Mouse (Mus musculus) macrophage (primary cell): ENCODE data around the gene Alox5. TPM values are rescaled to one million over a fixed set of nuclear protein-coding genes. Genes with fewer than 3 reads are reported as not detected.

ENCODE experiments used
- H3K27ac ChIP-seq: fragments of 350-480 bp; formaldehyde crosslinking; 2 replicates; pipeline ENCODE4 v1.9.0; 2021
- H3K36me3 ChIP-seq: fragments of 350-480 bp; formaldehyde crosslinking; 2 replicates; pipeline ENCODE4 v1.9.0; 2021; ENCODE audit errors: inconsistent target
- H3K4me3 ChIP-seq: fragments of 350-480 bp; formaldehyde crosslinking; 2 replicates; pipeline ENCODE4 v1.9.0; 2021; ENCODE audit errors: inconsistent target
- H3K79me2 ChIP-seq: fragments of 350-480 bp; formaldehyde crosslinking; 2 replicates; pipeline ENCODE4 v1.9.0; 2021; ENCODE audit errors: inconsistent target
- WGBS: methylation state at CpG from one replicate; pipeline ENCODE4 v1.1.7; 2026; ENCODE audit warnings: inconsistent platforms; ENCODE audit not compliant: missing documents; 5-methylcytosine and 5-hydroxymethylcytosine counted together
- polyA plus RNA-seq: library from polyadenylated mRNA; stranded (reverse); fragments of 250-400 nt; gene quantifications from 3 replicates; pipeline ENCODE4 v1.2.4, GENCODE M21; 2018; ENCODE audit warnings: inconsistent platforms

Gene Alox5
- polyA plus RNA-seq, 1 experiment from 2014 or later = 0.86 TPM

DNA sequence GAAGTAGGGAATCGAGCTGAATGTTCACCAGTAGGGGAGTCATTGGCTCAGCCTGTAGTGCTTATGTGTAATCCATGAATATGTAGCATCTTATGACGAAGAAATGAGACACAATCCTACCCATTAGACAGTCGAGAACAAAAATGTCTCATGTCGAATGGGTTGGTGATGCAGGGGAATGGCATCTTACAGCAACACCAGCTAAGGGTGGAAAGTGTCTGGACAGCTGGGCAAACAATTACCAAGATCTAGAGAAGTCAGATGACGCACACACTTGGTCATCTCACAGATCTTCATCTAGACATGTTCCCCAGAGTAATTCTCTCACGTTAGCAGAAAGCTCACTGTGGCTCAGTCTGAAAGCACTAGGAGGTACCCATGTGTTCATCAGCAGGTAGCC is 22.1 kb downstream of the Alox5 start:
- 83% methylated on average over 6 of the region's 6 CpGs for WGBS
- Histone ChIP-seq H3K36me3 (no peaks in the 10 kb centered on the region), H3K4me3 (no peak overlapping the region), H3K27ac (no peak overlapping the region), H3K79me2 (no peaks in the 10 kb centered on the region)

GRCm38 (mm10) chr6:116428282-116428681 is 32.7 kb downstream of the Alox5 start:
- Histone ChIP-seq H3K4me3 (no peak overlapping the region), H3K36me3 (no peaks in the 10 kb centered on the region), H3K79me2 (no peaks in the 10 kb centered on the region), H3K27ac (no peak overlapping the region)
- WGBS = 51% methylated on average over 5 of the region's 5 CpGs

DNA sequence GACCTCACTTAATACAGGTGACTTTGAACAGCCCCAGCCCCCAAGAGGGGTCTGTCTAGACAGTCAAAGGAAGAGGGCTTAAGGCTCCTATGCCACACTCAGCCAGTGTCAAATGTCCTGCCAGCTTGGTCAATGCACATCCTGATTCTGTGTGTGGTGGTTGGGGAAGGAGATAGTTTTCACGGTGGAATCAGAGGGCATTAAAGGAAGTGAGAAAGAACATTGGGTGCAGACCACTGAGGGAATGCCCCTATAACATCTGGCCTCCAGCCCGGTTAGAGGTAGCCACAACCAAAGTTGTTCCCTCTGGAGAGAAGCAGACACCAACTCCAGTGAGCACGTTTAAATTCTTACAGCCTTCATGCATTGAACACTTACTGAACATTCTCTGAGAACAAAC is 33.4 kb downstream of the Alox5 start:
- Histone ChIP-seq H3K4me3 (no peak overlapping the region), H3K27ac (no peak overlapping the region), H3K79me2 (no peaks in the 10 kb centered on the region), H3K36me3 (no peaks in the 10 kb centered on the region)
- WGBS = 33% methylated on average over 3 of the region's 3 CpGs

GRCm38 (mm10) chr6:116423664-116424063 is 37.3 kb downstream of the Alox5 start:
- Histone ChIP-seq H3K36me3 (no peaks in the 10 kb centered on the region), H3K4me3 (no peak overlapping the region), H3K27ac (no peak overlapping the region), H3K79me2 (no peaks in the 10 kb centered on the region)
- 52% methylated on average over 2 of the region's 2 CpGs for WGBS

- H3K4me3 ChIP-seq = no peak overlapping the region
- H3K36me3 ChIP-seq = no peaks in the 10 kb centered on the region
- H3K79me2 ChIP-seq = no peaks in the 10 kb centered on the region
- 52% methylated on average over 7 of the region's 7 CpGs for WGBS
- no peak overlapping the region for H3K27ac ChIP-seq
Measured at GRCm38 (mm10) chr6:116422991-116423390, 38.0 kb downstream of the Alox5 start.

DNA sequence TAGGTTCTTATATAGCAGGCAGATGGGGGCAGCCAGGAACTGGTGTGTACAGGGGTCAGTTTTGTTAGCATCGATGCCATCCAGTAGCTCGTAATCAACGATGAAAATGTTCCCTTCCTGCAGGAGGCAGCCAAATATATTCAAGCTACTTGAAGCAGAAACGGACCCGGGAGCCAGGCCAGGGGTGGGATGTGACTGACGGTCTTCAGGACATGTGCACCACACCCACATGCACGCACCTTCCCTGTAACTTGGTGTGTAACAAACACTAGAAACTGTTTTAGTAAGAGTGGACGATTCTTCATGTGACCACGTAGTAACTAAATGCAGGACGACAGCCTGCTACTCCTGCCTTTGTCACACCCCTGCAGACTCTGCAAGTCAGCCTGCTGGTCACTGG is 40.7 kb downstream of the Alox5 start:
- H3K79me2 ChIP-seq = no peaks in the 10 kb centered on the region
- 94% methylated on average over 10 of the region's 10 CpGs for WGBS
- H3K4me3 ChIP-seq = no peak overlapping the region
- no peaks in the 10 kb centered on the region for H3K36me3 ChIP-seq
- no peak overlapping the region for H3K27ac ChIP-seq

GRCm38 (mm10) chr6:116419699-116420098 is 41.3 kb downstream of the Alox5 start:
- 88% methylated on average over 6 of the region's 6 CpGs for WGBS
- H3K27ac ChIP-seq = no peak overlapping the region
- no peaks in the 10 kb centered on the region for H3K36me3 ChIP-seq

DNA sequence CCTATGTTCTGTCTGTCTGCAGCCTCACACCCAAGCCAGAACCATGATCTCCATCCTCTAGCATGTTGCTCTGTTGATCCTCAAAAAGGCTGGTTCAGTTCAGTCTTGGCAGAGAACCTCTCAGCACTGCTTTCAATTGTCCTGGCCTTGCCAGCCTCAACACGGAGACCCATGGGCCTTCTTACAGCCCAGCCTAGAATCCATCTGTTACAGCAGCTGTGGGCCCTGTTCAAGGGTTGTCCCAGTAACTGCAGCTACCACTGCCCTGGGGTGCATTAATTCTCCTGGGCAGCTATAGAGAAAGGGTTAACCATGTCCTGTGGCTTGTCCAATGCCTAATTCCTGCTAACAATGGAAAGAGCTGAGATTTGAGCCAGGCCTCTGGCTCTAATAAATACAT is 42.5 kb downstream of the Alox5 start:
- Histone ChIP-seq H3K79me2 (no peaks in the 10 kb centered on the region), H3K36me3 (no peaks in the 10 kb centered on the region), H3K4me3 (no peak overlapping the region), H3K27ac (no peak overlapping the region)
- WGBS = 94% methylated on average over 1 of the region's 1 CpGs

More at GRCm38 (mm10) chr6:116419699-116420098, 41.3 kb downstream of the Alox5 start:
- Histone ChIP-seq H3K79me2 (no peaks in the 10 kb centered on the region), H3K4me3 (no peak overlapping the region)

DNA sequence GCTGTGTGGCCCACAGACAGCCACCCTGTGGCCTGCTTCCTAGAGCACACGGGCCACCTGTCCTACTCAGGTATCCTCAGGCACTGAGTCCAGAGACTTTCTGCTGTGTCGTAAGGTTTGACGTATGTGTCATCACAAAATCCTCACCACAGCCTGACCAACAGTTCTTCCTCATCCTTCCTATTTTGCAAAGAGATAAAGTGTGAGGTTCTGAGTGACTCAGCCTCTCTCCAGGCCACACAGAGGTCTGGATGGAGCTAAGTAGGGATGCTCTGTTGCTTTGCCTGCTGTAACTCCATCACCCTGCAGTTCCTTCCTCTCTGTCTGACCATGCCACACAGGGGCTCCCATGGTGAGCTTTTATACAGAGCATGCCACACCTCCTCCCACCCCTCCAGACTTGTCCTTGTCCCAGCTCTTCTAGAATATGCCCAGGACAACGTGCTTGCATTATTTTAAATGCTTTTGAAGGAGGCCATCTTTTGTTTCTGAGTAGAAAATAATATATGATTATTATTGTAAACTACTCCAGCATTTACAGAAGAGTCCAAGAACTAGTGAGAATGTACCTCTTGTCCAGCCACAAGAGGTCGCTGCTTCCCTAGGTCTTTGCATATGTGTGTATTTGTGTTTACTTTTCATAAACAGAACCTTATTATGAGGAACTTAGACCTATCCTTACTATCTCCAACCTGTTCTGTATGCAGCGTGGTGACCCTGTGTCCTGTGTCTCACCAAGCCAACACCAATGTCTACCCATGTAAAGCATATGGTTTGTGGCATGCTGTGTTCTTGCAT is 43.3 kb downstream of the Alox5 start:
- 50% methylated on average over 5 of the region's 6 CpGs for WGBS
- H3K27ac ChIP-seq = no peak overlapping the region
- no peaks in the 10 kb centered on the region for H3K79me2 ChIP-seq
- H3K36me3 ChIP-seq = no peaks in the 10 kb centered on the region
- no peak overlapping the region for H3K4me3 ChIP-seq

DNA sequence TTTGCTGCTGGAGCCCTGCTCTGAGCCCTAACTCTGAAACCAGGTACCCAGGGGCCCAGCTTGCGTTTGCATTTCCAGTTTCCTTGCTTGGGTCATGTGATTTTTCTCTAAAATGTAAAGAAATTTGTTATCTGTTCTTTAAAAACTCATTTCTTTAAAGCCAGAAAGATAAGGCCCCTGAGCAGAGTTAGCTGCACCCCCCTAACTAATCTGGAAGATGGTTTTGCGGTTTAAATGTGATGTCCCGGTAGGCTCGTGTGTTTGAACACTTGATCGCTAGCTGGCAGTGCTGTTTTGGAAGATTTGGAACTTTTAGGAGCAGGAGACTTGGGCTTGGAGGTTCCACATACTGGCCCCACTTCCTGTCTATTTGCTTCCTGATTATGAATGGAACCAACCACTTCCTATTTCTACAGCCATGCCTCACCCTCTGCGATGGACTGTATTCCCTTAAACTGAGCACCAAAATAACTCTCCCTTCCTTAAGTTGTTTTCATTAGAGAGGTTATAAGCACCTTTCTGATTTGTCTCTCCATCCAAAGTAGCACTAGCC is 44.9 kb downstream of the Alox5 start:
- no peaks in the 10 kb centered on the region for H3K79me2 ChIP-seq
- no peak overlapping the region for H3K4me3 ChIP-seq
- WGBS = 77% methylated on average over 6 of the region's 6 CpGs
- no peaks in the 10 kb centered on the region for H3K36me3 ChIP-seq
- H3K27ac ChIP-seq = peak overlapping the region; percentile 21

- Histone ChIP-seq H3K79me2 (no peaks in the 10 kb centered on the region), H3K4me3 (no peak overlapping the region), H3K36me3 (peaks cover 5% of the 10 kb centered on the region; the same call in 1 of the 2 replicates), H3K27ac (no peak overlapping the region)
- WGBS = 98% methylated on average over 12 of the region's 12 CpGs
Measured at GRCm38 (mm10) chr6:116415126-116415676, 45.8 kb downstream of the Alox5 start.

GRCm38 (mm10) chr6:116412546-116413325 is 48.2 kb downstream of the Alox5 start:
- Histone ChIP-seq H3K27ac (no peak overlapping the region), H3K79me2 (no peaks in the 10 kb centered on the region), H3K36me3 (peaks cover 9% of the 10 kb centered on the region; the same call in 1 of the 2 replicates), H3K4me3 (no peak overlapping the region)
- 96% methylated on average over 14 of the region's 14 CpGs for WGBS

- H3K79me2 ChIP-seq = no peaks in the 10 kb centered on the region
- no peak overlapping the region for H3K4me3 ChIP-seq
- H3K36me3 ChIP-seq = peaks cover 11% of the 10 kb centered on the region; the same call in 1 of the 2 replicates
- WGBS = 90% methylated on average over 3 of the region's 3 CpGs
- no peak overlapping the region for H3K27ac ChIP-seq
Measured at GRCm38 (mm10) chr6:116411716-116412115, 49.3 kb downstream of the Alox5 start.

DNA sequence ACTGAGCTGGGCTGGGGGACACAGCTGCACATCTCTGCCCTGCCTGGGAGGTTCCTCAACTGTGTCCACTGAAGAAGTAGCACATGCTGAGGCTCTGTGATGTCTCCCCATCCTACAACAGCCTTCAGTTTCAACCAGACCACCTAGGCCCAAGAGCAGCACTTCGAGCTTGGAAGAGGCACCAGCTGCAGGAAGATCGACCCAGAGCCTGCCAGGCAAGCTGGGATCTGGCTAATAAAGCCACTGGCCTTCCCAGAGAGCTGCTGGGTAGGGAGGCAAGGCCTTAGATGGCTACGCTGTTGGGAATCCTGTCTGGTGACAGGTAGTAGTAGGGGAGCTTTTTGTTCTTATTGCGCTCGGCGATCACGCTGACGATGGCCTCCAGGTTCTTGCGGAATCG is 50.5 kb downstream of the Alox5 start:
- WGBS = 95% methylated on average over 10 of the region's 10 CpGs
- Histone ChIP-seq H3K27ac (no peak overlapping the region), H3K79me2 (no peaks in the 10 kb centered on the region), H3K36me3 (peaks cover 11% of the 10 kb centered on the region; the same call in 1 of the 2 replicates), H3K4me3 (no peak overlapping the region)
